Mouse (Mus musculus) kidney, adult 2 months (tissue): ENCODE measurements around the gene Tmem63b. TPM values are rescaled to one million over a fixed set of nuclear protein-coding genes. Genes with fewer than 3 reads are reported as not detected.
"Not testable (repeated sequence)": the region's sequence is repeated elsewhere in the genome, so short reads cannot be mapped to it uniquely, and the experiment has no call there.

Source experiments
- DNase-seq: peaks from one replicate; pipeline ENCODE4 v3.0.0; 2021
- H3K27ac ChIP-seq: fragments of 200-500 bp; 2 replicates; pipeline ENCODE4 v1.5.1; 2012; ENCODE audit warnings: low read depth, low read length, control low read depth, inconsistent platforms; ENCODE audit not compliant: insufficient read depth
- H3K27me3 ChIP-seq: fragments of 200-500 bp; replicated peaks from 2 replicates; pipeline ENCODE4 v1.6.1; 2012; ENCODE audit warnings: mild to moderate bottlenecking, moderate library complexity, low read length, inconsistent platforms; ENCODE audit not compliant: control insufficient read depth, insufficient read depth
- H3K36me3 ChIP-seq: fragments of 200-500 bp; 2 replicates; pipeline ENCODE4 v1.6.1; 2012; ENCODE audit warnings: mild to moderate bottlenecking, moderate library complexity, low read length, inconsistent platforms; ENCODE audit not compliant: control insufficient read depth, insufficient read depth
- H3K4me1 ChIP-seq: fragments of 200-500 bp; 2 replicates; pipeline ENCODE4 v1.6.1; 2011; ENCODE audit warnings: low read length; ENCODE audit not compliant: control insufficient read depth, insufficient read depth
- H3K4me3 ChIP-seq: fragments of 200-500 bp; 2 replicates; pipeline ENCODE4 v1.5.1; 2011; ENCODE audit warnings: mild to moderate bottlenecking, low read depth, low read length, control low read depth; ENCODE audit not compliant: insufficient read depth
- CTCF ChIP-seq: fragments of 200-500 bp; conservative IDR thresholded peaks from 2 replicates; pipeline ENCODE4 v1.5.1; 2011; ENCODE audit warnings: low read depth, mild to moderate bottlenecking, control low read depth, low read length, moderate library complexity, mixed read lengths; ENCODE audit not compliant: insufficient read depth, insufficient read length
- POLR2A ChIP-seq: fragments of 200-500 bp; IDR thresholded peaks from one replicate; pipeline ENCODE4 v1.6.1; 2011; ENCODE audit warnings: low read depth, low read length, control low read depth
- WGBS: fragments of 180-500 bp; shearing (Covaris S2); methylation state at CpG from one replicate; pipeline ENCODE4 v1.1.7; 2018; 5-methylcytosine and 5-hydroxymethylcytosine counted together
- polyA plus RNA-seq: library from polyadenylated mRNA; depleted of rRNA; stranded (reverse); fragments of >200 nt; gene quantifications from 2 replicates; pipeline ENCODE4 v1.2.3, GENCODE M21; 2012

Tmem63b gene
- polyA plus RNA-seq, 1 experiment = 77.9 TPM

DNA sequence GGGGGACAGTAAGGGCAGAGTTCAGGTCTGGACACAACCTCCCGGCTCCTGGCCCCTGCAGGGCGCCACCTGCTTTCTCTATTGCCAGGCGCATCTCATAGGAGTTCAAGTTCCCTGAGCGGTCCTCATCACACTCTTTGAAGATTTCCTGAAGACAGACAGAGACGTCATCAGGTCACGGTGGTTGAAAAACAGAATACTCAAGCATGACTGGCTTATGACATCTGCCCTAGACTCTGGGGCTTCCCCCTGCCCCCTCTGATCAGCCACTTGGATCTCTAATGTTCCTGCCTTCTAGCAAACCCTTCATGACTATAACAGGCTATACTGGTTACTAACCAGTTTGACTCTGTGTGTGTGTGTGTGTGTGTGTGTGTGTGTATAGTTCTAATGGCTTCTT lies 54.8 kb downstream of the Tmem63b start:
- Histone ChIP-seq H3K27me3 (no peaks in the 10 kb centered on the region), H3K4me3 (no peak overlapping the region), H3K27ac (no peak overlapping the region), H3K36me3 (no peaks in the 10 kb centered on the region), H3K4me1 (no peaks in the 10 kb centered on the region)
- TF ChIP-seq POLR2A (no peak), CTCF (no peak)
- 75% methylated on average over 6 of the region's 6 CpGs for WGBS
- no peak for DNase-seq

GRCm38 (mm10) chr17:45630992-45631391 lies 55.7 kb downstream of the Tmem63b start:
- TF ChIP-seq POLR2A = no peak
- Histone ChIP-seq H3K27ac (no peak overlapping the region), H3K4me3 (no peak overlapping the region), H3K4me1 (no peaks in the 10 kb centered on the region), H3K36me3 (no peaks in the 10 kb centered on the region), H3K27me3 (no peaks in the 10 kb centered on the region)
- WGBS = 67% methylated on average over 3 of the region's 3 CpGs
- DNase-seq = no peak

DNA sequence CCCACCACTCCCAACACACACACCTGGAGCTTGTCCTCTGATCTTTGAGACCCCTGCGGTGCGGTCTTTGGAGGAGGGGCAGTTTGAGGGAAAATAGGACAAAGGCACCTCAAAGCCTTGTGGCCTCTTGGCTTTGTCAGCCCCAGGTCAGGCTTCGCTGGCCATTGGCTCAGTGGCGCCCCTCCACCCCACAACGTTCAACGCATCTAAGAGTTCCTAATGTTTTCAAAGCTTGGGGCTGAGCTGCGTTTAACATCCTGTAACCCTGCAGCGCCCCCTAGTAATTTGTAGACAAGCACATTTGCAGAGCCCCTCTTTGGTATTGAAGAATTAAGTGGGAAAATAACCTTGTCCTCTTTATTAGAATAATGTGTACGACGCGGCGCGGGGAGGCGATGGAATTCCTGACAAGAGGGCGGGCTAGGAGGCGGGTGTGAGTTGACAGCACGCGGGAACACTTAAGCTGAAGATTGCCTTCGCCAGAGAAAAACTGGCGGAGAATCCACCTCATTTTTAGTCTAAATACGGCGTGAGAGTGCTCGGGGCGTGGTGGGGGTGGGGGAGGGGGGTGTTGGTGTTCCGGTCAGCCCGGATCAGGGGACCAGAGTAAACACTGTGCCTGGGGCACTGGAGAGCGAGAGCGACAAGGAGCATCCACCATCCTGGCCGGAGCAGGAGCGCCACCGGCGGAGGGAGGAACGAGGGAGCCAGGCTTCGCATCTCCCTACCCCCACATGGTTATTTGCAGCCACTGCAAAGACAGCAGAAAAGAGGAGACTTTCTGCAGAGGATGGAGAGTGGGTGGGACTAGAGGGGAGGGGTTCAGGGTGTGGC lies 56.6 kb downstream of the Tmem63b start:
- Histone ChIP-seq H3K27ac (no peak overlapping the region), H3K4me1 (no peaks in the 10 kb centered on the region), H3K27me3 (no peaks in the 10 kb centered on the region), H3K4me3 (peak overlapping the region; percentile 27; the same call in 1 of the 2 replicates), H3K36me3 (no peaks in the 10 kb centered on the region)
- peak; percentile 75 for DNase-seq
- peak; percentile 55 for TF ChIP-seq CTCF
- no peak for TF ChIP-seq POLR2A
- WGBS = 5% methylated on average over 34 of the region's 34 CpGs

DNA sequence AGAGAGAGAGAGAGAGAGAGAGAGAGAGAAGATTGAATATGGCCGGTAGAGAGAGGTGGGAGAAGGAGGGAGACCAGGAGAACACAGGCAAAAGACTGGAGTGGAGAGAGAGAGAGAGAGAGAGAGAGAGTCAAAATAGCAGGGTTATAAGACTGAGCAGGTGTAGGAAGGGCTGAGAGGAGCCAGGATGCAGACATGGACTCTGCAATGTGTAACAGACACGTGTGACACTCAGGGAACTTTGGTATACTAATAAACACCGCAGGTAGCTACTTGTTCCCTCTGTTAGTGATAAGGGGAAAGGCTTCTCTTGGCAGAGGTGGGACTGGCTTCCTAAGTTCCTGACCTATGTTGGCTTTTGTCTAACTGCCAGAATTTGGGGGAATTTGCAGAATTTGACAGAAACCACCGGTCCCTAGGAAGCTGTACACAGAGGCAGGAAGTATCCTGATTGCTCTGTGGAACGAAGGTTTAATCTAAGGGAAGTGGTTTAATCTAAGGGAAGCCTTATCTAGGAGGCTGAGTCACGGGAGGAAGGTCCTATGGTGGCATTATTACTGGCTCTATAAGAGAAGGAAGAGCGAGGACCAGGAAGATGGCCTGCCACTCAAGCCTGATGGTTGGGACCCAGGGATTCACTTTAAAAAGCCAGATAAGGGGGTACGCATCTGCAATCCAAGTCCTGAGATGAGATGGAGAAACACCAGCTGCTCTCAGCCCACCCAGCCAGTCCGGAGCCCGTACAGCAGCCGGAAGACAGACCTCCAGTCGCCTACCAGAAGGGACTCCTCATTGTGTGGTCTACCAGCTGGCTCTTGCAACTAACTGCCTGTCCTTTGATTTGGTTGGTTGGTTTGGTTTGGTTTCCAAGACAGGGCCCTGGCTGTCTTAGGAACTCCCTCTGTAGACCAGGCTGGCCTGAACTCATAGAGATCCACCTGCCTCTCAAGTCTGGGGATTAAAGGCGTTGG lies 57.5 kb downstream of the Tmem63b start:
- Histone ChIP-seq H3K4me1 (no peaks in the 10 kb centered on the region), H3K27ac (no peak overlapping the region), H3K36me3 (no peaks in the 10 kb centered on the region), H3K27me3 (no peaks in the 10 kb centered on the region), H3K4me3 (no peak overlapping the region)
- WGBS = 60% methylated on average over 13 of the region's 13 CpGs
- TF ChIP-seq POLR2A (no peak), CTCF (no peak)
- peak; percentile 59 for DNase-seq

GRCm38 (mm10) chr17:45628160-45628559 lies 58.5 kb downstream of the Tmem63b start:
- no peaks in the 10 kb centered on the region for H3K4me1 ChIP-seq
- TF ChIP-seq CTCF = no peak
- TF ChIP-seq POLR2A = no peak
- no peak for DNase-seq
- no peaks in the 10 kb centered on the region for H3K27me3 ChIP-seq
- no peaks in the 10 kb centered on the region for H3K36me3 ChIP-seq
- WGBS = 68% methylated on average over 3 of the region's 3 CpGs
- no peak overlapping the region for H3K4me3 ChIP-seq
- H3K27ac ChIP-seq = no peak overlapping the region

DNA sequence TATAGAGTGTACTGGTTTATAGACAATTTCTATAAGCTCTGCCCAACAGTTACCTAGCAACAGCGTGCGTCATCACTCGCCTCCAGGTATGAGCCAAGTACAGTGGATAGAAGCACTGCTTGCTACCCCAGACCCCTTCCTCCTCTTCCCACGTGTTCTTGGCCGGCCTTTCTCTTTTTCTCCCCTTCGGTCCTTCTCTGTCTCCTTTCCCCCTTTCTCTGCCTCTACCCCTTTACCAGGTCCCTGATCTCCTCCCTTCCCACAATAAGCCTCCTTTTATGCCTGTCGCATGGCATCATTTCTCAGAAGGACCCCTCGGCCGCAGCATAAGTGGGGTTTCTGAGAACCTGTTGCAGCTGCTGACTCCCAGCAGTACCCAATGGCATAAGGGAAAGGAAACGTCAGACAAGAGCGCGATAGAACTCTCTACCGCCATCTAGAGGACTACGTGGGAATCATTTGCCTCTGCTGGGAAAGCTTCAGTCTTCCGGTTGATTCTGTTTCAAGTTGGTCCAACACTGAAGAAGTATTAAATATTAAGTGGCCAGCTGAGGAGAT lies 60.0 kb downstream of the Tmem63b start:
- no peak overlapping the region for H3K4me3 ChIP-seq
- TF ChIP-seq POLR2A = no peak
- TF ChIP-seq CTCF = peak; percentile 89
- H3K36me3 ChIP-seq = no peaks in the 10 kb centered on the region
- no peaks in the 10 kb centered on the region for H3K4me1 ChIP-seq
- no peak overlapping the region for H3K27ac ChIP-seq
- peak; percentile 84 for DNase-seq
- H3K27me3 ChIP-seq = no peaks in the 10 kb centered on the region
- WGBS = 27% methylated on average over 15 of the region's 15 CpGs

DNA sequence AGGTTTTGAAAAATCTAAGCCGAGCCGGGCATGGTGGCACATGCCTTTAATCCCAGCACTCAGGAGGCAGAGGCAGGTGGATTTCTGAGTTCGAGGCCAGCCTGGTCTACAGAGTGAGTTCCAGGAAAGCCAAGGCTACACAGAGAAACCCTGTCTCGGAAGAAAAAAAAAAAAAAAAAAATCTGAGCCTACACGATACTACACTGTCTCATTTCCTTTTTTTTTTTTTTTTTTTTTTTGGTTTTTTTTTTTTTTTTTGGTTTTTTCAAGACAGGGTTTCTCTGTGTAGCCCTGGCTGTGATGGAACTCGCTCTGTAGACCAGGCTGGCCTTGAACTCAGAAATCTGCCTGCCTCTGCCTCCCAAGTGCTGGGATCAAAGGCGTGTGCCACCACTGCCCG lies 63.3 kb downstream of the Tmem63b start:
- WGBS = 90% methylated on average over 8 of the region's 8 CpGs
- not testable (repeated sequence) for H3K27me3 ChIP-seq, DNase-seq, H3K4me3 ChIP-seq, H3K36me3 ChIP-seq, H3K27ac ChIP-seq, H3K4me1 ChIP-seq
